Mouse (Mus musculus) small intestine, adult 2 months (tissue): Measurements from ENCODE around the gene Pias4. TPM values are rescaled to one million over a fixed set of nuclear protein-coding genes. Genes with fewer than 3 reads are reported as not detected.

Experiments
- H3K27ac ChIP-seq: fragments of 200-500 bp; 2 replicates; pipeline ENCODE4 v1.5.1; 2012; ENCODE audit warnings: low read depth, low read length, control low read depth, inconsistent platforms; ENCODE audit not compliant: insufficient read depth
- H3K27me3 ChIP-seq: fragments of 200-500 bp; 2 replicates; pipeline ENCODE4 v1.6.1; 2012; ENCODE audit warnings: mild to moderate bottlenecking, moderate library complexity, low read length, inconsistent platforms; ENCODE audit not compliant: control insufficient read depth, insufficient read depth
- H3K36me3 ChIP-seq: fragments of 200-500 bp; 2 replicates; pipeline ENCODE4 v1.6.1; 2012; ENCODE audit warnings: mild to moderate bottlenecking, low read length, control low read depth, inconsistent platforms; ENCODE audit not compliant: control insufficient read depth, insufficient read depth
- H3K4me1 ChIP-seq: fragments of 200-500 bp; 2 replicates; pipeline ENCODE4 v1.6.1; 2012; ENCODE audit warnings: low read length, inconsistent platforms, mixed read lengths; ENCODE audit not compliant: control insufficient read depth, insufficient read depth, insufficient read length
- H3K4me3 ChIP-seq: fragments of 200-500 bp; 2 replicates; pipeline ENCODE4 v1.5.1; 2012; ENCODE audit warnings: low read depth, mild to moderate bottlenecking, control low read depth, inconsistent platforms, low read length, moderate library complexity
- CTCF ChIP-seq: fragments of 200-500 bp; IDR thresholded peaks from 2 replicates; pipeline ENCODE4 v1.5.1; 2012; ENCODE audit warnings: low read depth, mild to moderate bottlenecking, control low read depth, inconsistent platforms, low read length, moderate library complexity, mixed read lengths; ENCODE audit not compliant: insufficient replicate concordance, insufficient read length; ENCODE audit errors: extremely low read depth
- POLR2A ChIP-seq: fragments of 200-500 bp; IDR thresholded peaks from 2 replicates; pipeline ENCODE4 v1.6.1; 2012; ENCODE audit warnings: low read depth, mild to moderate bottlenecking, control low read depth, inconsistent platforms, low read length, moderate library complexity
- WGBS: fragments of 180-500 bp; shearing (Covaris S2); methylation state at CpG from one replicate; pipeline ENCODE4 v1.1.7; 2018; 5-methylcytosine and 5-hydroxymethylcytosine counted together
- polyA plus RNA-seq: library from polyadenylated mRNA; depleted of rRNA; stranded (reverse); fragments of >200 nt; gene quantifications from 2 replicates; pipeline ENCODE4 v1.2.3, GENCODE M21; 2012; rRNA removed

The Pias4 gene
- polyA plus RNA-seq, 1 experiment = 53.3 TPM

- H3K27ac ChIP-seq = no peak overlapping the region
- H3K4me1 ChIP-seq = peaks cover 4% of the 10 kb centered on the region
- no peak overlapping the region for H3K4me3 ChIP-seq
- WGBS = 68% methylated on average over 11 of the region's 11 CpGs
- peaks cover 59% of the 10 kb centered on the region for H3K36me3 ChIP-seq
- TF ChIP-seq POLR2A (no peak), CTCF (no peak)
- H3K27me3 ChIP-seq = no peaks in the 10 kb centered on the region
Observed at GRCm38 (mm10) chr10:81123500-81123899, 44.2 kb downstream of the Pias4 start.

GRCm38 (mm10) chr10:81122889-81123288 lies 44.8 kb downstream of the Pias4 start:
- 74% methylated on average over 2 of the region's 2 CpGs for WGBS
- H3K36me3 ChIP-seq = peaks cover 62% of the 10 kb centered on the region
- H3K27me3 ChIP-seq = no peaks in the 10 kb centered on the region
- H3K27ac ChIP-seq = no peak overlapping the region
- no peak overlapping the region for H3K4me3 ChIP-seq
- no peaks in the 10 kb centered on the region; the same call in 1 of the 2 replicates for H3K4me1 ChIP-seq
- TF ChIP-seq CTCF (no peak), POLR2A (no peak)

GRCm38 (mm10) chr10:81120650-81121049 lies 47.1 kb downstream of the Pias4 start:
- H3K4me1 ChIP-seq = no peaks in the 10 kb centered on the region
- no peak for TF ChIP-seq POLR2A
- peaks cover 81% of the 10 kb centered on the region for H3K36me3 ChIP-seq
- WGBS = 85% methylated on average over 7 of the region's 7 CpGs
- no peak overlapping the region for H3K27ac ChIP-seq
- H3K27me3 ChIP-seq = no peaks in the 10 kb centered on the region
- no peak overlapping the region for H3K4me3 ChIP-seq

- Histone ChIP-seq H3K27ac (no peak overlapping the region), H3K27me3 (no peaks in the 10 kb centered on the region), H3K4me3 (no peak overlapping the region), H3K4me1 (no peaks in the 10 kb centered on the region), H3K36me3 (peaks cover 91% of the 10 kb centered on the region)
- 96% methylated on average over 10 of the region's 10 CpGs for WGBS
- no peak for TF ChIP-seq CTCF
- no peak for TF ChIP-seq POLR2A
Observed at GRCm38 (mm10) chr10:81119625-81120024, 48.1 kb downstream of the Pias4 start.

GRCm38 (mm10) chr10:81112946-81113345 lies 54.8 kb downstream of the Pias4 start:
- peaks cover 85% of the 10 kb centered on the region for H3K36me3 ChIP-seq
- no peak overlapping the region for H3K27ac ChIP-seq
- WGBS = 90% methylated on average over 6 of the region's 6 CpGs
- no peaks in the 10 kb centered on the region; the same call in 1 of the 2 replicates for H3K4me1 ChIP-seq
- H3K27me3 ChIP-seq = no peaks in the 10 kb centered on the region
- no peak overlapping the region for H3K4me3 ChIP-seq
- no peak for TF ChIP-seq POLR2A
- TF ChIP-seq CTCF = no peak

- WGBS = 2% methylated on average over 35 of the region's 35 CpGs
- Histone ChIP-seq H3K27me3 (no peaks in the 10 kb centered on the region), H3K4me1 (peaks cover 38% of the 10 kb centered on the region), H3K36me3 (peaks cover 32% of the 10 kb centered on the region), H3K4me3 (peak overlapping the region; percentile 92), H3K27ac (peak overlapping the region; percentile 98)
- TF ChIP-seq POLR2A (no peak; the same call in 1 of the 2 replicates), CTCF (no peak)
Observed at GRCm38 (mm10) chr10:81106113-81106721, 61.5 kb downstream of the Pias4 start.

GRCm38 (mm10) chr10:81105565-81106112 lies 62.1 kb downstream of the Pias4 start, which contains the start of gene Map2k2:
Gene Map2k2 (plus strand): TSS chr10:81105915.
- TF ChIP-seq POLR2A (peak; percentile 98), CTCF (no peak)
- H3K36me3 ChIP-seq = peaks cover 26% of the 10 kb centered on the region
- H3K4me1 ChIP-seq = peaks cover 41% of the 10 kb centered on the region
- no peaks in the 10 kb centered on the region for H3K27me3 ChIP-seq
- peak within 1 kb of the TSS; percentile 92 for H3K4me3 ChIP-seq
- peak within 1 kb of the TSS; percentile 98 for H3K27ac ChIP-seq
- under 1% methylated on average over 56 of the region's 56 CpGs for WGBS

Other genes with a start within 250 kb of the Pias4 start
- 14.5 and 29.2 TPM in 2 replicates for gene Lmnb2, start 249.7 kb downstream of the Pias4 start, polyA plus RNA-seq
- 16.2 and 29.7 TPM in 2 replicates for gene Gadd45b, start 237.8 kb downstream of the Pias4 start, polyA plus RNA-seq
- gene Gng7, start 153.0 kb downstream of the Pias4 start, polyA plus RNA-seq = 0.44 and 0.74 TPM in 2 replicates
- 0.32 and 0.38 TPM in 2 replicates for gene Diras1, start 142.3 kb downstream of the Pias4 start, polyA plus RNA-seq
- gene Slc39a3, start 130.5 kb downstream of the Pias4 start, polyA plus RNA-seq = 19.3 and 31.6 TPM in 2 replicates
- gene Sgta, start 107.7 kb downstream of the Pias4 start, polyA plus RNA-seq = 116 and 222 TPM in 2 replicates
- 26.5 and 33.3 TPM in 2 replicates for gene Thop1, start 97.9 kb downstream of the Pias4 start, polyA plus RNA-seq
- gene Creb3l3, start 69.0 kb downstream of the Pias4 start, polyA plus RNA-seq = 163 and 498 TPM in 2 replicates
- 214 and 554 TPM in 2 replicates for gene Map2k2, start 62.0 kb downstream of the Pias4 start, polyA plus RNA-seq
- 94.8 and 187 TPM in 2 replicates for gene Zbtb7a, start 32.7 kb downstream of the Pias4 start, polyA plus RNA-seq
- 755 and 1,606 TPM in 2 replicates for gene Eef2, start 8.7 kb upstream of the Pias4 start, polyA plus RNA-seq
- 102 and 228 TPM in 2 replicates for gene Dapk3, start 15.1 kb upstream of the Pias4 start, polyA plus RNA-seq
- gene 4930442H23Rik, start 15.9 kb upstream of the Pias4 start, polyA plus RNA-seq = not detected in 2 replicates
- not detected in 2 replicates for gene Nmrk2, start 34.1 kb upstream of the Pias4 start, polyA plus RNA-seq
- 0.53 and 0.60 TPM in 2 replicates for gene Atcay, start 62.9 kb upstream of the Pias4 start, polyA plus RNA-seq
- 4.9 and 14.2 TPM in 2 replicates for gene Zfr2, start 65.2 kb upstream of the Pias4 start, polyA plus RNA-seq
- gene Matk, start 85.0 kb upstream of the Pias4 start, polyA plus RNA-seq = 6.8 and 13.0 TPM in 2 replicates
- 104 and 169 TPM in 2 replicates for gene Mrpl54, start 99.0 kb upstream of the Pias4 start, polyA plus RNA-seq
- gene Apba3, start 99.0 kb upstream of the Pias4 start, polyA plus RNA-seq = 100 and 207 TPM in 2 replicates
- gene Tjp3, start 123.7 kb upstream of the Pias4 start, polyA plus RNA-seq = 124 and 239 TPM in 2 replicates
- gene Pip5k1c, start 125.0 kb upstream of the Pias4 start, polyA plus RNA-seq = 26.1 and 50.8 TPM in 2 replicates
- 16.6 and 29.2 TPM in 2 replicates for gene Cactin, start 153.2 kb upstream of the Pias4 start, polyA plus RNA-seq
- gene Tbxa2r, start 160.8 kb upstream of the Pias4 start, polyA plus RNA-seq = 10.0 and 10.2 TPM in 2 replicates
- 0.67 and 1.2 TPM in 2 replicates for gene Gipc3, start 175.3 kb upstream of the Pias4 start, polyA plus RNA-seq
- 86.8 and 196 TPM in 2 replicates for gene Hmg20b, start 182.6 kb upstream of the Pias4 start, polyA plus RNA-seq
- gene Mfsd12, start 189.6 kb upstream of the Pias4 start, polyA plus RNA-seq = 14.6 and 22.7 TPM in 2 replicates
- 7.4 and 20.5 TPM in 2 replicates for gene 4930404N11Rik, start 197.9 kb upstream of the Pias4 start, polyA plus RNA-seq
- gene Fzr1, start 210.6 kb upstream of the Pias4 start, polyA plus RNA-seq = 70.5 and 132 TPM in 2 replicates
- 86.8 and 113 TPM in 2 replicates for gene Dohh, start 216.5 kb upstream of the Pias4 start, polyA plus RNA-seq
- gene Gm48551, start 216.5 kb upstream of the Pias4 start, polyA plus RNA-seq = 1.8 and 4.8 TPM in 2 replicates
- gene Gm48552, start 221.1 kb upstream of the Pias4 start, polyA plus RNA-seq = 2.9 and 5.0 TPM in 2 replicates
- gene Smim24, start 225.1 kb upstream of the Pias4 start, polyA plus RNA-seq = 2,702 and 6,898 TPM in 2 replicates